Mouse (Mus musculus) frontal cortex, postnatal 10 days (tissue): ENCODE measurements around the gene Defb26.

ENCODE experiments used
- DNase-seq, 2 experiments: peaks; one replicate each; pipeline ENCODE4 v3.0.0; 2022; ENCODE audit warnings: low spot score in 2 of 2, mixed read lengths in 1 of 2

The Defb26 gene

GRCm38 (mm10) chr2:152464570-152465150 lies 46.8 kb downstream of the Defb26 start, which contains the start of gene Defb23:
Gene Defb23 (minus strand): TSS chr2:152464620.
- DNase-seq: no peak

GRCm38 (mm10) chr2:152459241-152459640 lies 52.3 kb downstream of the Defb26 start:
- no peak for DNase-seq
